Mouse (Mus musculus): ENCODE results near the gene Brd2.

The Brd2 gene

GRCm38 (mm10) chr17:34131911-34132310 is 9.5 kb upstream of the Brd2 start:
- no peak for DNase-seq (ENCODE audit: low spot score in 2 of 2)

GRCm38 (mm10) chr17:34130073-34130947 is 7.9 kb upstream of the Brd2 start:
- DNase-seq (ENCODE audit: low spot score in 2 of 2): no peak

GRCm38 (mm10) chr17:34128944-34129791 is 6.7 kb upstream of the Brd2 start:
- DNase-seq (ENCODE audit: low spot score in 2 of 2): no peak

- peak; percentile 73 to 75 for DNase-seq (ENCODE audit: low spot score in 2 of 2)
Observed at GRCm38 (mm10) chr17:34128264-34128937, 6.0 kb upstream of the Brd2 start.

- DNase-seq (ENCODE audit: low spot score in 2 of 2): peak; percentile 70 to 72
Observed at GRCm38 (mm10) chr17:34127475-34127874, 5.0 kb upstream of the Brd2 start.

GRCm38 (mm10) chr17:34126826-34127420 is 4.5 kb upstream of the Brd2 start:
- DNase-seq (ENCODE audit: low spot score in 2 of 2): no peak

- no peak for DNase-seq (ENCODE audit: low spot score in 2 of 2)
Observed at GRCm38 (mm10) chr17:34124649-34125048, 2.2 kb upstream of the Brd2 start.

- no peak for DNase-seq (ENCODE audit: low spot score in 2 of 2)
Observed at GRCm38 (mm10) chr17:34123518-34123917, 1.1 kb upstream of the Brd2 start.

- DNase-seq (ENCODE audit: low spot score in 2 of 2): no peak
Observed at GRCm38 (mm10) chr17:34123111-34123510, 677 bp upstream of the Brd2 start.

- DNase-seq (ENCODE audit: low spot score in 2 of 2): peak in 1 of 2 experiments; percentile 50
Observed at GRCm38 (mm10) chr17:34121879-34122187, 601 bp downstream of the Brd2 start.

GRCm38 (mm10) chr17:34121172-34121878 is 1.1 kb downstream of the Brd2 start:
- peak; percentile 90 to 91 for DNase-seq (ENCODE audit: low spot score in 2 of 2)

- DNase-seq (ENCODE audit: low spot score in 2 of 2): peak in 1 of 2 experiments; percentile 78
Observed at GRCm38 (mm10) chr17:34120814-34121171, 1.6 kb downstream of the Brd2 start.

GRCm38 (mm10) chr17:34120180-34120723 is 2.2 kb downstream of the Brd2 start:
- DNase-seq (ENCODE audit: low spot score in 2 of 2): peak; percentile 87 to 89

GRCm38 (mm10) chr17:34119249-34120179 is 2.9 kb downstream of the Brd2 start, which contains the start of gene H2-DMa:
Gene H2-DMa (plus strand): TSS chr17:34119541.
- DNase-seq (ENCODE audit: low spot score in 2 of 2): peak; percentile 99

- no peak for DNase-seq (ENCODE audit: low spot score in 2 of 2)
Observed at GRCm38 (mm10) chr17:34118873-34119248, 3.6 kb downstream of the Brd2 start.

- DNase-seq (ENCODE audit: low spot score in 2 of 2): peak in 1 of 2 experiments; percentile 40
Observed at GRCm38 (mm10) chr17:34118113-34118872, 4.1 kb downstream of the Brd2 start.

GRCm38 (mm10) chr17:34117421-34118112 is 4.9 kb downstream of the Brd2 start:
- DNase-seq (ENCODE audit: low spot score in 2 of 2): no peak

- DNase-seq (ENCODE audit: low spot score in 2 of 2): no peak
Observed at GRCm38 (mm10) chr17:34116736-34117370, 5.6 kb downstream of the Brd2 start.
